Mouse (Mus musculus) brain, embryonic 14.5 days (tissue): ENCODE data around the gene Kel.

ENCODE experiments used
- CTCF ChIP-seq: fragments of 200-500 bp; IDR thresholded peaks from 2 replicates; pipeline ENCODE4 v1.5.1; 2012; ENCODE audit warnings: inconsistent platforms, mild to moderate bottlenecking, moderate library complexity, borderline replicate concordance; ENCODE audit not compliant: insufficient read depth, insufficient read length; ENCODE audit errors: extremely low read depth
- POLR2A ChIP-seq: fragments of 200-500 bp; IDR thresholded peaks from 2 replicates; pipeline ENCODE4 v1.6.1; 2012; ENCODE audit warnings: mild to moderate bottlenecking, inconsistent platforms, borderline replicate concordance; ENCODE audit not compliant: poor library complexity, insufficient read depth, insufficient read length, severe bottlenecking; ENCODE audit errors: extremely low read depth

GRCm38 (mm10) chr6:41640449-41640848, 63.7 kb downstream of the Kel start:
- TF ChIP-seq POLR2A (no peak), CTCF (no peak)
